Mouse (Mus musculus): ENCODE results near the gene Gnptab. TPM values are rescaled to one million over a fixed set of nuclear protein-coding genes. Genes with fewer than 3 reads are reported as not detected.

Gene Gnptab
- total RNA-seq, 4 experiments from 2014 or later: 68.7 to 78.3 (median 75.5) TPM

DNA sequence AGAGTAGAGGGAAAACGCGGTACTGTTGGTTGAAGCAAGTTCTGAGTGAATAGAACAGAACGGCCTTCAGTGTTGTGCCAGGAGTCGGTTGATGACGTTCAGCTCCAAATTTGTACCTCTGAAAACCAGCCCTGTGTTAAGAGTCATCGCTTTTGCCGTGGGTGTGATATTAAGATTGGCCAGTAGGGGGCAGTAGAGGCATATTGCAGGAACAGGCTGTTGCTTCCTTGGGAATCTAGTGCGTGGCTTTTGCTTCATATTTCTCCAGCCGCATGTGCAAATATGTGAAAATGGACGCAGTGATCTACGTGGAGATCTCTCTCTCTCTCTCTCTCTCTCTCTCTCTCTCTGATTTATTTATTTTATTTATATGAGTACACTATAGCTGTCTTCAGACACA lies 2.2 kb upstream of the Gnptab start:
- peak; percentile 92 to 97 for DNase-seq (ENCODE audit: low spot score in 2 of 2)

GRCm38 (mm10) chr10:88377666-88378065 lies 1.3 kb upstream of the Gnptab start:
- DNase-seq (ENCODE audit: low spot score in 2 of 2): no peak

DNA sequence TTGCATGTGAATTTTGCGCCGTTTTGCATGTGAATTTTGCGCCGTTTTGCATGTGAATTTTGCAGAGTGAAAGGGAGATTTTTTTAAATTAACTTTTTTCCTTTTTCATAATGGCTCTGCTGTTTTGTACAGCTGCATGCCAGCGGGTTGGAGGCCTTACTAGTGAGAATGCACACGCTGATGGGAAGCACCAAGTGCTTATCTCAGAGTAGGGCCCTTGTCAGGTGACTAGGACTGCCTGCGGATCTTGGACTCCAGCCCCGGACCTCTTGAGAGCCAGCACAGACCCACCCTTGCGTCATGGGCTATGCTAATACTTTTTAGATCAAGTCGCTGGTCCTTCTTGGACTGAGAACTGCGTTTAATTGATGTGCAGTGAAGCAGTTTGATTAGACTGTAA lies 1.1 kb downstream of the Gnptab start:
- DNase-seq (ENCODE audit: low spot score in 2 of 2): no peak

DNA sequence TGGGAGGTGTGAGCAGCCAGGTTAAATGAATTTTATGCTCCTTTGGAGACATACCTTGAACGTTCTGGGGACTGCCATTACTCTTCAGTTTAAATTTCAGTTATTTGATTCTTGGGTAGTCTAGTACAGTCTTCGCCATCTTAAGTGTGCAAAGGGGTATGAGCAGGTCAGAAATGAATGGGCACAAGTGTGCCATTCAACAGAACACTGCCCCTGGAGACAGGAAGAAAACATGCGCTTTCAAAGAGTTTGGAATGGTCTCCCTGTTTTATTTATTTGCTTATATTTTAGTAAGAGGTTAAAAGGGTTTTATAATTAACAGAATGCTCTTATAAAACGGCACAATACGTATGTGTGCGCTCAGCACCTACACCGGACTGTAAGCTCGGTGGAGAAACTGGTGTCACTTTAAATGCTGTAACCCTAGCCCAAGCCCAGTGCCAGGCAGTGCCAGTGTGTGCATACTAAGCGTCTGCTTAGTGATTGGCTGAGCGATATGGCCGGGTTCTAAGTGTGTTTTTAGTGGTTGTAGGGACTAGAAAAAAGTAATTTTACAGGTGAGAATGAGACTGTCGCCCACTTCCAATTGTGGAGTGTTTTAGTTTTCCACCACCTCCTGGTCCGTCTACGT lies 1.6 kb downstream of the Gnptab start:
- DNase-seq (ENCODE audit: low spot score in 2 of 2): no peak

GRCm38 (mm10) chr10:88381286-88381685 lies 2.4 kb downstream of the Gnptab start:
- DNase-seq (ENCODE audit: low spot score in 2 of 2): no peak

- no peak for DNase-seq (ENCODE audit: low spot score in 2 of 2)
These were observed 3.1 kb downstream of the Gnptab start for GRCm38 (mm10) chr10:88382009-88382408.

DNA sequence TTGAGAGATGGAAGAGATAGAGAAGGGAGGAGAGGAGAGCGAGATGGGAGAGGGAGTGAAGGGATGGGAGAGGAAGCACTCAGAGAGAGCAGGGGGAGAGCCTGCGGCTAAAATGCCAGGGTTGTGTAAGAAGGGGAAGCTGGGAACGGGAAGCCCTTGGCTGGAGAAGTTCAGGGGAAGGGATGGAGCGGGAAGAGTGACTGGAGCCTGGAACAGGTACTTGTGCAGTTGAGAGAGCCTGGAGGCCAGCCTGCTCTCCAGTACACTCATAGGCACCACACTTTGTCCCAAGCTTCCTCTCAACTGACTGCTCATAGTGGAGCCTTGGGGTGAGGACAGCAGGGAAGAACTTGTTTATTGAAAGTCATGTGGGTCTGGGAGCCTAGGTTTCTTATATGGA lies 4.5 kb downstream of the Gnptab start:
- DNase-seq (ENCODE audit: low spot score in 2 of 2): no peak

GRCm38 (mm10) chr10:88384081-88384480 lies 5.1 kb downstream of the Gnptab start:
- DNase-seq (ENCODE audit: low spot score in 2 of 2): no peak

DNA sequence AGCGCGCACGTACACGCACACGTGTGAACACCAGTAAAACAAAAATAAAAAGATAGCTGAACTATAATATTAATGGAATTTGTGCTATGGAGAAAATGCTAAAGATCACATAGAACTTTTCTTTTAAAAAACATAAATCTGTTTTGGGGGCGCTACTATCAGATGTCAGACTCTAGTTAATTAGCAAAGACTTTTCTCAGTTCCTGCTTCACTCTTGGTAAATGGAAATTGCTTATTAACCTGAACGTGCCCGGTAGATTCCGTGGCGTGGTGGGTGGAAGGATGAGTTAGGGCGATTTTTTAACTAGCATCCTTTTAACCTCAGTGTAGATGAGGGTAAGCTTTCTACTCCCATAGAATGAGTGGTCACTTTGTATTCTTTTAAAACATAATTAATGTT lies 6.4 kb downstream of the Gnptab start:
- no peak for DNase-seq (ENCODE audit: low spot score in 2 of 2)

DNA sequence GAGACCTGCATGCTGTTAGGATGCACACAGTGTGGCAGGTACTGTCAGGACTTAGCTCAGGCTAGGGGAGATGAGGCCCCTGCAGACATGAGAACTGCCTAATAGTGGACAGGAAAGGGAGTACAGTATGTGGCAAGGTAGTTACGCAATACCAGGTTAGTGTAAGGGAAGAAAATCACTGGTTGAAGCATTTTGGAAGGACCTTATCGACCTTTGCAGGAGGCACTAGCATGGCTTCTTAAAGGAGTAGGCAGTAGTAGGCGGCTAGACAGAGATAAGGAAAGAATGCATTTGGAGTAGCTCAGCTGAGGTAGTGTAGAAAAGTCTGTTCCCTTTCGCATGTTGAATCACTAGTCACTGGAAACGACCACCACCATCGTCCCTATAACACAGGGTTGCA lies 6.8 kb downstream of the Gnptab start:
- no peak for DNase-seq (ENCODE audit: low spot score in 2 of 2)

- DNase-seq (ENCODE audit: low spot score in 2 of 2): no peak
These were observed 7.3 kb downstream of the Gnptab start for GRCm38 (mm10) chr10:88386251-88386650.

- no peak for DNase-seq (ENCODE audit: low spot score in 2 of 2)
These were observed 10.6 kb downstream of the Gnptab start for GRCm38 (mm10) chr10:88389576-88389975.

DNA sequence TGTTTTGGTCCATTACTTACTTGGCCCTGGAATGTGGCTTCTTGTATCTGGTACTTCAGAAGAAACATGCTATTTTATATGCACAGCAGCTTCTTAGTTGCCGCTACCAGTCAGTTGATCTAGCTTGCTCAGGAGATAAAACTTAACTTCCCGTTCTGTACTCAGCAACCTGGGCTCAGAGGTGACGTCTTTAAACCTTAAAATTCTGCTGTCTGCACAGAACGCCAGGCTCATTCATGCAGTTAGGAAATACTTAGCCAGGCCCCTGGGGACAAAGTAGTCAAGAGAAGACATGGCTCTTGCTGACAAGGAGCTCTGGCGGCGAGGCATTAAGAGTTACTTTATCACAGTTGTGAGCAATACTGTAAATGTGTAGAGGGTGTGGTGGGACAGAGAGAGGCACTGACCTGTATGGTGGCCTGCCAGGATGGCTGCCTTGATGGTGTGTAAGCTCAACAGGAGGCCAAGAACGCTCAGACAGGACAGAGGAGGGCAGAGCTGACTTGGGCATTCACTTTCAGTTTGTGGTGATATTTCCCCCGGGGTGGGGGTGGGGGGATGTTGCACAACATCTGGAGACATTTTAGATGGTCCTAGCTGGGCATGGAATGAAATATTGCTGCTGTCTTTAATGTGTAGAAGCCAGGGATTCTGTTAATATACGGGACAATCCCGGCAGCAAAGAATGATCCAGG lies 11.3 kb downstream of the Gnptab start:
- DNase-seq (ENCODE audit: low spot score in 2 of 2): no peak

GRCm38 (mm10) chr10:88391495-88391894 lies 12.6 kb downstream of the Gnptab start:
- DNase-seq (ENCODE audit: low spot score in 2 of 2): no peak

DNA sequence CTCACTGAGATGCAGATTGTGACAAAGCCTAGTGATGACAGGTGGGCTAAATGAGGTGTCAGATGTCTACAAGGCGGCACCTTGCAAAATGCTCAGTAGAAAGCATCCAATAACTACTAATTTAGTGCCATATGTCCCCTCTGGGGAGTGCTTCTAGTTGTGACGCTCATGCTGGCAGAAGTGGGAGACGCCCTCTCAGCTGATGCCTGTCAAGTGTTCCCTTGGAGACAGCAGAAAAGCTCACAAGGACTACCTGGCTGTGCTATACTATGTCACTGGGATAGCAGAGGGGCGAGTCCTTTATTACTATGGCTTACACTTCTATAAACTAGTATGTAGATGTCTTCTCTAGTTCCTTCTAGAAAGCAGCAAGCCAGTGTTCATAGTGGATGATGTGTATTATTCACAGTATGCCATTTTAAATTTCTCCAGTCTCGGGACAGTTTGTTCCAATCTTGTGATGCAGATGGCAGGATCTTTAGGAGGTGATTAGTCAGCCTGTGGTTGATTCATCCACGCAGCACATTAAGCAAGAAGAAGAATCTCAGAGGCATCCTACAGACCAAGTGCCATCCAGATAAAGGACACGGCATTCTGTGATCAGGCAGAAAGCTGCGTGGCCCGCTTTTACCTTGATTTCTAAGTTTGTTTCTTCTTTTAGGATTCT lies 13.4 kb downstream of the Gnptab start:
- peak; percentile 58 to 64 for DNase-seq (ENCODE audit: low spot score in 2 of 2)

DNA sequence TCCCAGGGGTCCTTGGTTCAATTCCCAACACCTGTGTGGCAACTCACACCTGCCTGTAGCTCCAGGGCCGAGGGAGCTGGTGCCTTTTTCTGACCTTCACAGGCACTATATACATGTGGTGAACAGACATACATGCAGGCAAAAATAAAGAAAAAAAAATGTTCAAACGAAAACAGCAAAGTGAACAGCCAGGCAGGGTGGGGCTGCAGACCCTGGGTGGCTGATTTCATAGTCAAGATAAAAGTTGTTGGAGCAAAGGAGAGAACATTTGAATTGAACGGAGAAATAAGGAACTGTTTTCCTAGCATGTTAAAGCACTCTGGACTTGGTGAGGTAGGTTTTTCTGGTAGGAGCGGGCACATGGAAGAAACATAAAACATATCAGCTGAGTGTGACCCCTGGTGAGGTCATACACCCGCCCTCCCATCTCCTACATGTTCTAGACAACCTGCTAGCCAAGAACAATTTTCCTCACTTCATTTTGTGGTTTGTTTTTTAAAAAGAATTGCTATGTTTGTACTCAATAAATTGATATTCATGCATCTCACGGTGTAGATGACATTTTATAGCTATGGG lies 19.8 kb downstream of the Gnptab start:
- DNase-seq (ENCODE audit: low spot score in 2 of 2): no peak

- no peak for DNase-seq (ENCODE audit: low spot score in 2 of 2)
These were observed 20.3 kb downstream of the Gnptab start for GRCm38 (mm10) chr10:88399271-88399670.

- DNase-seq (ENCODE audit: low spot score in 2 of 2): no peak
These were observed 24.1 kb downstream of the Gnptab start for GRCm38 (mm10) chr10:88403021-88403420.

GRCm38 (mm10) chr10:88404220-88404619 lies 25.3 kb downstream of the Gnptab start:
- DNase-seq (ENCODE audit: low spot score in 2 of 2): no peak

DNA sequence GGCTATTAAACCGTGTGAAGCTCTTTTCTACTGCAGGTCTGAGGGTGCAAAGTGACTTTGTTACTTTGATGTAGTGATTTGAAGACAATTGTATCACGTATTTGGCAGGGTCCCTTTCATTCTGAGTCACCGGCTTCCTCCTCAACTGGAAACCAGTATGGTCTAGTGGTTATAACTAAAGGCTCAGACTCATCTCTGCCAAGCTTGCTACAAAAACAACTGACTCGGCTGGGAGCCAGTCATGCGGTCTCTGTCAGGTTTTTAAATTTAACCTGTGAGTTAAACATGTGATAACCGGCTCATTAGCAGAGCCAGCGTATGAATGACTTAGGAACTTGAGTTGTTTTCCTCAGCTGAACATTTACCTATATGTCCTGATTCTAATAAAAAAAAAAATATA lies 26.9 kb downstream of the Gnptab start:
- DNase-seq (ENCODE audit: low spot score in 2 of 2): no peak

GRCm38 (mm10) chr10:88407875-88408631 lies 29.1 kb downstream of the Gnptab start:
- no peak for DNase-seq (ENCODE audit: low spot score in 2 of 2)

GRCm38 (mm10) chr10:88409751-88410150 lies 30.8 kb downstream of the Gnptab start:
- DNase-seq (ENCODE audit: low spot score in 2 of 2): no peak
